Mouse (Mus musculus): ENCODE results near the gene Epo. TPM values are rescaled to one million over a fixed set of nuclear protein-coding genes. Genes with fewer than 3 reads are reported as not detected.
A peak's percentile ranks its signal among the peaks of the same experiment; 100 is the strongest.

Epo gene
- polyA plus RNA-seq, 1 experiment: not detected

GRCm38 (mm10) chr5:137569665-137570064, 36.6 kb upstream of the Epo start, which contains the start of gene Tfr2:
Gene Tfr2, plus strand, starts transcription at chr5:137569840.
- WGBS: 4% methylated on average over 9 of the region's 9 CpGs

DNA sequence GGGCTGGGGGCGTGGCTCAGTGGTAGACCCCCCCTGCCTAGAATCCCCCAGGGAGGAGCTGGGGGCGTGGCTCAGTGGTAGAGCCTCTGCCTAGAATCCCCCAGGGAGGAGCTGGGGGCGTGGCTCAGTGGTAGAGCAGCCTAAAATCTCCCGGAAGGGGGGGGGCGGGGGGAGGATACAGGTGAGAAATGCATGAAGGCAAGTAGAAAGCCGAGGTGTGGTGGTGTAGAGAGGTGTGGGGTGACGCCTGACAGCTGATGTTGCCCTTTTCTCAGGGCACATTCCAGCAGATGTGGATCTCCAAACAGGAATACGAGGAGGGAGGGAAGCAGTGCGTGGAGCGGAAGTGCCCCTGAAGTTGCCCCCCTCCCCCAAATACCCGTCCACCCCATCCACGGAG, 36.0 kb upstream of the Epo start:
- Histone ChIP-seq H3K27ac (ENCODE audit: insufficient read depth, low read length) (no peak overlapping the region), H3K4me1 (ENCODE audit: control insufficient read depth, insufficient read depth, insufficient read length) (peaks cover 13% of the 10 kb centered on the region; the same call in 1 of the 2 replicates), H3K4me3 (ENCODE audit: extremely low read depth, insufficient read depth, insufficient read length) (no peak overlapping the region), H3K36me3 (ENCODE audit: control insufficient read depth, insufficient read depth, low read length) (no peaks in the 10 kb centered on the region), H3K27me3 (ENCODE audit: control insufficient read depth, insufficient read depth, low read length) (no peaks in the 10 kb centered on the region)
- no peak for DNase-seq (ENCODE audit: low read depth in 1 of 2, low spot score in 2 of 2)
- 62% methylated on average over 12 of the region's 12 CpGs for WGBS
- TF ChIP-seq POLR2A (IDR thresholded peaks at IDR 0.05; ENCODE audit: low read depth, low read length) (no peak), CTCF (IDR thresholded peaks at IDR 0.05; ENCODE audit: extremely low read depth, insufficient read depth, insufficient read length, insufficient replicate concordance) (no peak)

More at GRCm38 (mm10) chr5:137569665-137570064, 36.6 kb upstream of the Epo start, which contains the start of gene Tfr2:
- DNase-seq (ENCODE audit: low read depth in 1 of 2, low spot score in 2 of 2): peak; percentile 35 to 62
- no peaks in the 10 kb centered on the region for H3K27me3 ChIP-seq (ENCODE audit: control insufficient read depth, insufficient read depth, low read length)
- H3K4me1 ChIP-seq (ENCODE audit: control insufficient read depth, insufficient read depth, insufficient read length): peaks cover 13% of the 10 kb centered on the region; the same call in 1 of the 2 replicates
- H3K27ac ChIP-seq (ENCODE audit: insufficient read depth, low read length): no peak within 1 kb of the TSS
- no peak for TF ChIP-seq CTCF (IDR thresholded peaks at IDR 0.05; ENCODE audit: extremely low read depth, insufficient read depth, insufficient read length, insufficient replicate concordance)
- no peak for TF ChIP-seq POLR2A (IDR thresholded peaks at IDR 0.05; ENCODE audit: low read depth, low read length)
- peak within 1 kb of the TSS; percentile 5; the same call in 1 of the 2 replicates for H3K4me3 ChIP-seq (ENCODE audit: extremely low read depth, insufficient read depth, insufficient read length)
- H3K36me3 ChIP-seq (ENCODE audit: control insufficient read depth, insufficient read depth, low read length): no peaks in the 10 kb centered on the region

DNA sequence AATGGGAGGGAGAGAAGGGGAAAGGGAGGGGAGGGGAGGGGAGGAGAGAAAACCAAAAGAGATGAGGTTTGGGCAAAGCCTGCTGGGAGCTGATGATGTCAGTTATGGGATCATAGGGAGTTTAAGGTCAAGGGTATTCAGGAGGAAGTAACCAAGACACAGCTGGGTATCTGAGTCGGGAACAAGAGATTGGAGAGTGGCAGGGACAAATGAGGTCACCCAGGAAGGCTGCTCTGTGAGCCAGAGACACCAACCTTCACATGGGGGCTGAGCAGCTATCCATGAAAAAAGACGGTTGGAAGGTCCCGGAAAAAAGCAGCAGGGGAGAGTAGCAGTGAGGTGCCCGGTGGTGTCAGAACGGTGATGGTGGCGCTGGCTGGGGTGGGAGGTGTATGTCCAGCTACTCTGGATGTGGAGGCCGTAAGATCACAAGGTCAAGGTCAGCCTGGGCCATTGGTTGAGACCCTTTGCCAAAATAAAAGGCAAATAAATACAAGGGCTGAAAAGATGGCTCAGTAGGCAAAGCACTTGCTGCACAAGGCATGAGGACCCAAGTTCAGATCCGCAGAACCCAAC, 35.3 kb upstream of the Epo start:
- Histone ChIP-seq H3K27ac (ENCODE audit: insufficient read depth, low read length) (no peak overlapping the region), H3K27me3 (ENCODE audit: control insufficient read depth, insufficient read depth, low read length) (no peaks in the 10 kb centered on the region), H3K36me3 (ENCODE audit: control insufficient read depth, insufficient read depth, low read length) (no peaks in the 10 kb centered on the region), H3K4me1 (ENCODE audit: control insufficient read depth, insufficient read depth, insufficient read length) (peaks cover 13% of the 10 kb centered on the region; the same call in 1 of the 2 replicates), H3K4me3 (ENCODE audit: extremely low read depth, insufficient read depth, insufficient read length) (no peak overlapping the region)
- no peak for DNase-seq (ENCODE audit: low read depth in 1 of 2, low spot score in 2 of 2)
- TF ChIP-seq CTCF (IDR thresholded peaks at IDR 0.05; ENCODE audit: extremely low read depth, insufficient read depth, insufficient read length, insufficient replicate concordance): no peak
- TF ChIP-seq POLR2A (IDR thresholded peaks at IDR 0.05; ENCODE audit: low read depth, low read length): no peak
- 85% methylated on average over 8 of the region's 8 CpGs for WGBS

DNA sequence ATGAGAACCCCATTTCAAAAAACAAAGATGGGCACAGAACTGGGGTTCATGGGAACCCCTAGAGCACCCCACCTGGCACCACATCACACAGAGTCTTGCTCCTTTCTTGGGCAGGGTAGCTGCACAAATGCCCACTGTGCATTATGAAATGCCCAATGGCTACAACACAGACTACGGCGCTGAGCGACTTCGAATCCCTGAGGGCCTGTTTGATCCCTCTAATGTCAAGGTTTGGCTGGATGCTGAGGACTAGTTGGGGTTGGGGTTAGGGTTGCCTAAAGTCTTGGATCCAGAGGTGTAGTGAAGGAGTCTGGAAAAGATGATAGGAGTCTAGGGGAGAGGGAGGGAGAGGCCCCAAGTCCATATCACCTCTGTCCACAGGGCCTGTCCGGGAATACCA, 33.4 kb upstream of the Epo start:
- no peak overlapping the region for H3K27ac ChIP-seq (ENCODE audit: insufficient read depth, low read length)
- TF ChIP-seq POLR2A (IDR thresholded peaks at IDR 0.05; ENCODE audit: low read depth, low read length) (no peak), CTCF (IDR thresholded peaks at IDR 0.05; ENCODE audit: extremely low read depth, insufficient read depth, insufficient read length, insufficient replicate concordance) (no peak)
- WGBS: 95% methylated on average over 5 of the region's 5 CpGs

GRCm38 (mm10) chr5:137565744-137566143, 32.7 kb upstream of the Epo start:
- Histone ChIP-seq H3K4me3 (ENCODE audit: extremely low read depth, insufficient read depth, insufficient read length) (no peak overlapping the region), H3K27me3 (ENCODE audit: control insufficient read depth, insufficient read depth, low read length) (no peaks in the 10 kb centered on the region), H3K4me1 (ENCODE audit: control insufficient read depth, insufficient read depth, insufficient read length) (peaks cover 10% of the 10 kb centered on the region; the same call in 1 of the 2 replicates), H3K36me3 (ENCODE audit: control insufficient read depth, insufficient read depth, low read length) (no peaks in the 10 kb centered on the region), H3K27ac (ENCODE audit: insufficient read depth, low read length) (no peak overlapping the region)
- 87% methylated on average over 6 of the region's 6 CpGs for WGBS
- TF ChIP-seq CTCF (IDR thresholded peaks at IDR 0.05; ENCODE audit: extremely low read depth, insufficient read depth, insufficient read length, insufficient replicate concordance) (no peak), POLR2A (IDR thresholded peaks at IDR 0.05; ENCODE audit: low read depth, low read length) (no peak)
- no peak for DNase-seq (ENCODE audit: low read depth in 1 of 2, low spot score in 2 of 2)

More for the DNA sequence above, 33.4 kb upstream of the Epo start:
- no peak for DNase-seq (ENCODE audit: low read depth in 1 of 2, low spot score in 2 of 2)
- no peaks in the 10 kb centered on the region for H3K36me3 ChIP-seq (ENCODE audit: control insufficient read depth, insufficient read depth, low read length)
- H3K27me3 ChIP-seq (ENCODE audit: control insufficient read depth, insufficient read depth, low read length): no peaks in the 10 kb centered on the region
- H3K4me3 ChIP-seq (ENCODE audit: extremely low read depth, insufficient read depth, insufficient read length): no peak overlapping the region
- peaks cover 13% of the 10 kb centered on the region; the same call in 1 of the 2 replicates for H3K4me1 ChIP-seq (ENCODE audit: control insufficient read depth, insufficient read depth, insufficient read length)

DNA sequence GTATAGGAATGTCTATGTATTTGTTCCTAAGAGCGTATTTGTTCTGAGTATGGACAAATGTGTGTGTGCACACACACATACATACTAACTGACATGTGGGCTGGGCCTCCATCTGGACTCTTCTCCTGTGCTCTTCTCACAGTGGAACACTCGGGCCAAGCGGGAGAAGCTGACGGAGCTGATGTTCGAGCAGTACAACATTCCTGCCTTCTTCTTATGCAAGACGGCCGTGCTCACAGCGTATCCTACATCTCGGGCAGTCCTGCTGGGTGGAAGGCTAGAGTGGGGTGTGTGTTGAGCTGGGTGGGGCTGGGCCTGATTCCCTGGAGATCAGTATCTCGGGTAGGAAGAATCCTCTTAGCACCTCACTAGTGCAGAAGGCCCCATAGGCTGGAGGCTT, 29.9 kb upstream of the Epo start:
- Histone ChIP-seq H3K4me1 (ENCODE audit: control insufficient read depth, insufficient read depth, insufficient read length) (no peaks in the 10 kb centered on the region), H3K4me3 (ENCODE audit: extremely low read depth, insufficient read depth, insufficient read length) (no peak overlapping the region), H3K36me3 (ENCODE audit: control insufficient read depth, insufficient read depth, low read length) (no peaks in the 10 kb centered on the region), H3K27me3 (ENCODE audit: control insufficient read depth, insufficient read depth, low read length) (no peaks in the 10 kb centered on the region), H3K27ac (ENCODE audit: insufficient read depth, low read length) (no peak overlapping the region)
- no peak for DNase-seq (ENCODE audit: low read depth in 1 of 2, low spot score in 2 of 2)
- WGBS: 88% methylated on average over 10 of the region's 10 CpGs
- TF ChIP-seq CTCF (IDR thresholded peaks at IDR 0.05; ENCODE audit: extremely low read depth, insufficient read depth, insufficient read length, insufficient replicate concordance) (no peak), POLR2A (IDR thresholded peaks at IDR 0.05; ENCODE audit: low read depth, low read length) (no peak)

- H3K4me1 ChIP-seq (ENCODE audit: control insufficient read depth, insufficient read depth, insufficient read length): no peaks in the 10 kb centered on the region
- TF ChIP-seq CTCF (IDR thresholded peaks at IDR 0.05; ENCODE audit: extremely low read depth, insufficient read depth, insufficient read length, insufficient replicate concordance): no peak
- TF ChIP-seq POLR2A (IDR thresholded peaks at IDR 0.05; ENCODE audit: low read depth, low read length): no peak
- WGBS: 73% methylated on average over 6 of the region's 6 CpGs
- no peak for DNase-seq (ENCODE audit: low read depth in 1 of 2, low spot score in 2 of 2)
- no peaks in the 10 kb centered on the region for H3K36me3 ChIP-seq (ENCODE audit: control insufficient read depth, insufficient read depth, low read length)
- H3K4me3 ChIP-seq (ENCODE audit: extremely low read depth, insufficient read depth, insufficient read length): no peak overlapping the region
- no peaks in the 10 kb centered on the region for H3K27me3 ChIP-seq (ENCODE audit: control insufficient read depth, insufficient read depth, low read length)
- H3K27ac ChIP-seq (ENCODE audit: insufficient read depth, low read length): no peak overlapping the region
These were observed 28.5 kb upstream of the Epo start for GRCm38 (mm10) chr5:137561556-137561955.

All from spleen, adult 2 months (tissue).